Mouse (Mus musculus) erythroblast, embryonic 14.5 days (primary cell): ENCODE results near the gene Whrn.

Experiments
- GATA1 ChIP-seq: IDR thresholded peaks from 2 replicates; pipeline ENCODE4 v1.6.1; 2012; ENCODE audit warnings: low read length, inconsistent platforms, mixed read lengths
- TAL1 ChIP-seq: IDR thresholded peaks from 3 replicates; pipeline ENCODE4 v1.6.1; 2012; ENCODE audit warnings: low read length, inconsistent platforms, mixed read lengths

- no peak for TF ChIP-seq TAL1
- no peak for TF ChIP-seq GATA1
These were observed 123.9 kb downstream of the Whrn start for GRCm38 (mm10) chr4:63371890-63372289.
